Mouse (Mus musculus): ENCODE data around the gene Gm12355. TPM values are rescaled to one million over a fixed set of nuclear protein-coding genes. Genes with fewer than 3 reads are reported as not detected.
"Not testable (repeated sequence)": the region's sequence is repeated elsewhere in the genome, so short reads cannot be mapped to it uniquely, and the experiment has no call there.

Gm12355 gene
- polyA plus RNA-seq (2017; shearing (Covaris generic)): 10 to 100 TPM in 2 of 3 experiments, 1 to 10 TPM in 1; 1.3 to 14.8 (median 10.7) TPM

- no peak for ATAC-seq
Measured at GRCm38 (mm10) chr11:98625611-98626410, at the start of gene Gm12355, which contains the start of gene Gsdma3. Gene Gm12355 (minus strand): TSS chr11:98625661. Gene Gsdma3 (plus strand): TSS chr11:98626360.

DNA sequence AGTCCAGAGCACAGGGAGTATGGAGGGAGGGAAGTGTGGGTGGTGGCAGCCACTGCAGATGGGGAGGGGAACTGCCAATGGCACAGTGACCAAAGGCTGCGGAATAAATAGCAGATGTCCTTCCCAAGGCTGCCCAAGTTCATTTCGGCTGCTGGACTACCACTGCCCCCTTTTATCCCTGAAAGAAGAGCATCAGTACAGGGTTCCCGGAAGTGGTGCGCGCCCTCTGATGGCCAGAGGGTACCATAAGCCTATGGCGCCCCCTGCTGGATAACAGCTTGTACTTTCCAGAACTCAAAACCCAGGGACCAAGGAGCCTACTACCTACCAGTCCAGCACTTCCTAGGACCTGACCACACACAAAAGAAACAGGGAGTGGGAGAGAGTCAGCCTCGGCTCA, 47.7 kb upstream of the Gm12355 start:
- peak; percentile 76 for ATAC-seq

DNA sequence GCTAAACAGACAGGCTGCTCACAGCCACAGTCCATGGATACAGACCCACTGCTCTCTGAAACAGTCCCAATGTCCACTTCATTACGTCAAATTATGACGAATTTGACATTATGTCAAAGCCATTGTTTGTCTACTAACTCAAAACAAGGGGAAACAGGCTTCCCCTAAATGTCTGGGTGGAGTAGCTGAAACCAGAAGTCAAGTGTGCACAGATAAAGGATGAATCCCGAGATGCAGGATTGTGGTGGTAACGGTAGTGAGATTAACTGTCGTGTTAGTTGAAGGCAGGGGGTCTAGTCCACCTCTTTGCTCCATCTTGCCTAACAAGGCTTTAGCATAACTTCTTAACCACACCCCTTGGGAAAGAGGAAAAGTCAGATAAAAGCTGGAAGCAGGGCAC, 47.0 kb upstream of the Gm12355 start:
- ATAC-seq: no peak

DNA sequence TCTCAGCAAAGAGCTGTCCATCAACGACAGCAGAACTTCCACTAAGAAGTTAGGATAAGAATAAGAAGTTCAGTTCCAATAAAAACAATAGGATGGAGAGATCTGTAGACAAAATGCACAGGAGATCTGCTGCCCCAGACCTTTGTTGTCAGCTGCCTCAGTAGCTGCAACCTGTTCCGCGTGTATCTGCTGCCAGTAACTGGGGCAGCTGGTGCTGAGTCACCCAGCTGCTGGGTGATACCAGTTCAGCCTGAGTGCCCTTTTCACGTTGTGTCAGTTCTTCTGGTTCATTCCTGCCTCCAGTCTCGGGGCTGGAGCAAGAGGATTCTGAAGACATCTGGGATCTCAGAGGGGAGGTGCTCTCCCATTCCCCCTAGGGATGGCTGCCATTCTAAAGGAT, 46.4 kb upstream of the Gm12355 start:
- ATAC-seq: no peak

DNA sequence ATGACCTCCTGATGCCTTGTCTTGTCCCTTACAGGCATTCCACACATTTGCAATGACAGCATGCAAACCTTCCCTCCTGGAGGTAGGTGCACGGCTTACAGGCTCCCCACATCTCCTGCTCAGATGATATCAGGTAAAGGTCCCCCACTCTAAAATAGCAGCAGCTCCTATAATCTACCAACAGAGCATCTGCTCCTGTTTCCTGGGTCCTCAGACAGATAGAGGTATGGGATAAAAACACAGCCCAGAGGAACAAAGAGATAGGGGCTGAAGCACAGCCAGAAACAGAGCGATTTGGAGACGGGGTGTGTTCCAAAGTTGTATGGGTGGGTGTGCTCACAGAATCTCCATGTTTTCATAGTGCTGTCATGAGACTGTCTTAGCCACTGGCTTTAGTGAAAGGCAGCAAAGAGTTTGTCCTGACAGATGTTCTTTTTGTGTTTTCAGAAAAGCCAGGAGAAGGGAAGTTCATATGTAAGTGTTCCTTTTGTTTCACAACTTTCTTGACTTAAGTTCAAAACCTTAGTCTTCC, 45.9 kb upstream of the Gm12355 start:
- ATAC-seq: no peak

- ATAC-seq: no peak
Measured at GRCm38 (mm10) chr11:98668984-98669383, 43.5 kb upstream of the Gm12355 start.

DNA sequence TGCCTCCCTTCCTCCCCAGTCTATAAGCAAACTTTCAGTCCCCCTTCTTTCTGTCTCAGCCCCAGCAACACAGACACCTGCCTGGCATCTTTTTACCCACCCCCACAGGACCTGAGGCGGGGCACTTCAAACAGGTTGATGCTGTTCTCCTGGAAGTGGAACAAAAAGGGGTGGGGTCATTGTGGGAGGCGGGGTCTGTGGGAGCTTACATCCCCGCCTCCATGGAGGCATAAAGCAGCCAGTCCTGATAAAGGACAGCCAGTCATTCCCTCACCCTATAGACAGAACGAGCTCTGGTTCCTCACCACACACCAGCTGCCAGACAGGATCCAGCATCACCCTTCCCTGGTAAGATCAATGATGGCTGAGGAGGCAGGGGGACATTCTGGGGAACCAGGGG, 38.6 kb upstream of the Gm12355 start, which contains the start of gene Gsdma:
Gene Gsdma, plus strand, starts transcription at position 261 of the 400 bp plus-strand sequence.
- no peak for ATAC-seq

DNA sequence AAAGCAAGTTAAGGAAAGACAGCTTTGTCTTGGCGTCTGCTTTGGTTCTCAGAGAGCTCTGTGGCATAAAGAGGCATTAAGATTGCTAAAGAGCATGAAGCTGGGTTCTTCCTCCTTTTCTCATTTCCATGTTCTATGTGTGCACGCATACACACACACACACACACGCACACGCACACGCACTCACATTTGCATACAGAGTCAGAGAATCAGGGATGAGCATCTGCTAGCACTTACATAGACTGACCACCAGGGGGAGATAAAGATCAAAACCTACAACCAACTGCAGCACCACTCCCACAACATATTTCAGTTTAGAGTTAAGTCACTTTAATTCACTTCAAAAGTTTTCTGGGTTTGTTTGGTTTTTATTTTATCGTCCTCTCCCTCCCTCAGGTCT, 35.1 kb upstream of the Gm12355 start:
- ATAC-seq: peak; percentile 52

DNA sequence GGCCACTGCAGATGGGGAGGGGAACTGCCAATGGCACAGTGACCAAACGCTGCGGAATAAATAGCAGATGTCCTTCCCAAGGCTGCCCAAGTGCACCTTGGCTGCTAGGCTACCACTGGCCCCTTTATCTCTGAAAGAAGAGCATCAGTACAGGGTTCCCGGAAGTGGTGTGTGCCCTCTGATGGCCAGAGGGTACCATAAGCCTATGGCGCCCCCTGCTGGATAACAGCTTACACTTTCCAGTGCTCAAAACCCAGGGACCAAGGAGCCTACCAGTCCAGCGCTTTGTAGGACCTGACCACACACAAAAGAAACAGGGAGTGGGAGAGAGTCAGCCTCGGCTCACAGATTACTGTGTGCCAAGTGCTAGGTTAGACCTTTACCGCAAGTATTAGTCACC, 29.6 kb upstream of the Gm12355 start:
- peak; percentile 54 for ATAC-seq

- no peak for ATAC-seq
Measured at GRCm38 (mm10) chr11:98646459-98646858, 21.0 kb upstream of the Gm12355 start, which contains the start of gene Gsdma2. Gene Gsdma2 (plus strand): TSS chr11:98646759.

DNA sequence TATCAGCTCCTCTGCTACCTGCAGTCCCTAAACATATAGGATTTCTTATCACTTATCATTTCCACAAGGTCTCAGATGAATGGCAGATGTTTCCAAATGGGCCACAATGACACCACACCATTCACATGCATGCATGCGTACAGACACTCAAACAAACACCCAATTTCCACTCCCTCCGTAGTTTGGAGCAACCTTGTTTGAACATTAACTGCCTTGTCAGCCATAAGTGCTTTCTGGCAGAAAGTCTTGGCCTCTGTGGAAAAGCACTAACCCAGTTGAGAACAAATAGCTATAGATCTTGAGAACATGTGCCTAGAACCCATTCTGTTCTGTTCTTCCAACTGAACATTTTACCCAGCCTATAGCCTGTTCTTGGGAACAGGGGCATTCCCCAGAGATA, 20.5 kb upstream of the Gm12355 start:
- no peak for ATAC-seq

DNA sequence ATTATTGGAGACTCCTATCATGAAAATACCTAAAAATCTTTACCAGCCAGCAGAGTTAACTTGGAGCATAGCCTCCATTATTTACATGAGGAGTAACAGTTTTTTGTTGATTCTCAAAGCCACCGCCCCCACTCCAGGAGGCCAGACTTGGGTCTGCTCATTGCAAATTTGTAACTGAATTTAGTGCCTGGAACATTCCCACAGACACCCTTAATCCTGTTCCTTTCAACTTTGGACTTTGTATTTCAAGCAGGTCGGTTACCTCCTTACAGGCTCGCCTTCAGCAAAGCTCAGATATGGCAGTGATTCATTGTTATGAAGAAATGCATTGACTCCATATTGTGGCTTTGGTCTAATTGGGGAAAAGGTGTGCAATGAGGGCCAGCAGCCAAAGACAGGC, 19.3 kb upstream of the Gm12355 start:
- no peak for ATAC-seq

DNA sequence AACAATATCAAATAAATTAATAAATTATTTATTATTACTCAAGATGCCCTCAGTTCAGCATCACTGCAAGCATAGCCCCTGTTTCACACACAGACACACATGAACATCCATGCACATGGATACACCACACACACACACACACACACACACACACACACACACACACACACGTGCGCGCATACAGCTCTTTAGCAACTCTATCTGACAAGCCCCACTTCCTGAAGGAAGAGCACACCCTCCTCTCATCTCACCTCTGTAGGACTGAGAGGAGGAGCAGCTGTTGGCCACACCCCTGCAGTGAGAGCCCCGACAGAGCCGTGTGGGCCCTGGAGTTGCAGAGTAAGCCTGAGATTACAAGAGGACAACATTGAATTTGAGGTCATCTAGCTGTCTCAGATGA, 14.6 kb upstream of the Gm12355 start:
- no peak for ATAC-seq

- no peak for ATAC-seq
Measured at GRCm38 (mm10) chr11:98637501-98637900, 12.0 kb upstream of the Gm12355 start.

DNA sequence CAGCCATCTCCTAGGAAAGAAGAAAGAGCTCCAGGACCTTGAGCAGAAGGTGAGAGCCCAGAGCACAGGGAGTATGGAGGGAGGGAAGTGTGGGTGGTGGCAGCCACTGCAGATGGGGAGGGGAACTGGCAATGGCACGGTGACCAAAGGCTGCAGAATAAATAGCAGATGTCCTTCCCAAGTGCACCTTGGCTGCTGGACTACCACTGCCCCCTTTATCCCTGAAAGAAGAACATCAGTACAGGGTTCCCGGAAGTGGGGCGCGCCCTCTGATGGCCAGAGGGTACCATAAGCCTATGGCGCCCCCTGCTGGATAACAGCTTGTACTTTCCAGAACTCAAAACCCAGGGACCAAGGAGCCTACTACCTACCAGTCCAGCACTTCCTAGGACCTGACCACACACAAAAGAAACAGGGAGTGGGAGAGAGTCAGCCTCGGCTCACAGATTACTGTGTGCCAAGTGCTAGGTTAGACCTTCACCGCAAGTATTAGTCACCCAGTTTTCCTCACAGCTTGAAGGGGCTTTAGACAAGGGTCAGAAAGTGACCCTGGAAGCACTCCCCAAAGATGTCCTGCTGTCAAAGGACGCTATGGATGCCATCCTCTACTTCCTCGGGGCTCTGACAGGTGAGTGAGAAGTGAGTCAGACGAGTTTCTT, 10.0 kb upstream of the Gm12355 start:
- peak; percentile 64 for ATAC-seq

GRCm38 (mm10) chr11:98630646-98631045, 5.2 kb upstream of the Gm12355 start:
- ATAC-seq: no peak

- ATAC-seq: no peak
Measured at GRCm38 (mm10) chr11:98628706-98629105, 3.2 kb upstream of the Gm12355 start.

DNA sequence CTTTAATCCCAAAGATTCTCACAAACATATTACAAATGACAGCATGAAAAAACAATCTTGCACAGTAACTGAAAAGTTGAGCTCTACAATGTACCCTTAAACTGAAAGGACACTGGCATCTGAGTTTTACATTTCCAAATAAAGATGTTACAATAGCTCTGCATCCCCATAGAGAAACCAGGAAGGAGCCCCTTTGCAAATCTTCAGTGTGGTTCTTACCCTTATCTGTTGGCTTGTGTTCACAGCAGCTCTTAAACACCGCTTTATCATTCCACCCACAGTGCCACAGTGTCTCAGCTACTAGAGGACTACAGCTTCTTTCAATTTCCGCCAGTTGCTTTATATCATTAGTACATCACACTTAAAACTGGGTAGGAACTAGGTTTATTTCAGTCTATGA, 1.1 kb downstream of the Gm12355 start:
- ATAC-seq: not testable (repeated sequence)

- not testable (repeated sequence) for ATAC-seq
Measured at GRCm38 (mm10) chr11:98623981-98624380, 1.5 kb downstream of the Gm12355 start.

- ATAC-seq: no peak
Measured at GRCm38 (mm10) chr11:98620791-98621190, 4.7 kb downstream of the Gm12355 start.

DNA sequence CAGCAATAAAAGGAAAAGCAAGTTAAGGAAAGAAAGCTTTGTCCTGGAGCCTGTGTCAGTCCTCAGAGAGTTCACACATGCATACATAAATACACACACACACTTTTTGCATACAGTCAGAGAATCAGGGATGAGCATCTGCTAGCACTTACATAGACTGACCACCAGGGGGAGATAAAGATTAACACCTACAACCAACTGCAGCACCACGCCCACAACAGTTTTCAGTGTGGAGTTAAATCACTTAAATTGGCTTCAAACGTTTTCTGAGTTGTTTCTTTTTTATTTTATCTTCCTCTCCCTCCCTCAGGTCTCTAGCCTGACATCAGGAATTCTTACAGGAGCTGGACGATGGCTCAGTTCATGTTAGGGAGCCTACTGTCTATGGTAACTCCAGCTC, 18.7 kb downstream of the Gm12355 start:
- ATAC-seq: peak; percentile 50

DNA sequence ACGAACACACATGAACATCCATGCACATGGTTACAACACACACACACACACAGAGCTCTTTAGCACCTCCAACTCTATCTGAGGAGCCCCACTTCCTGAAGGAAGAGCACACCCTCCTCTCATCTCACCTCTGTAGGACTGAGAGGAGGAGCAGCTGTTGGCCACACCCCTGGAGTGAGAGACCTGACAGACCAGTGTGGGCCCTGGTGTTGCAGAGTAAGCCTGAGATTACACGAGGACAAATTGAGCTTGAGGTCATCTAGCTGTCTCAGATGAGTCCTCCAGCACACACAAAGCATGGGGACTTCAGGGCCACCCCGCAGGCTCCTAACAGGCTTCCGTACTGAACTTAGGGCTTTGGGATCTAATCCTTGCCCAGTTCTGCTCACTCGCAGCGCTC, 20.6 kb downstream of the Gm12355 start:
- not testable (repeated sequence) for ATAC-seq

GRCm38 (mm10) chr11:98603953-98604352, 21.5 kb downstream of the Gm12355 start:
- ATAC-seq: no peak
